Mouse (Mus musculus) liver, postnatal 0 days (tissue): ENCODE results near the gene Tomm34.

Experiments
- CTCF ChIP-seq: sonication (generic); IDR thresholded peaks from 2 replicates; pipeline ENCODE4 v1.5.1; 2016; ENCODE audit warnings: antibody characterized with exemption, low read depth
- EP300 ChIP-seq: IDR thresholded peaks from 2 replicates; pipeline ENCODE4 v1.6.1; 2016; ENCODE audit warnings: antibody characterized with exemption, low read depth, mild to moderate bottlenecking

- TF ChIP-seq CTCF (no peak), EP300 (no peak)
Observed at GRCm38 (mm10) chr2:164089508-164089907, 18.5 kb upstream of the Tomm34 start.
